Mouse (Mus musculus) midbrain, embryonic 16.5 days (tissue): Measurements from ENCODE around the gene Rsc1a1. TPM values are rescaled to one million over a fixed set of nuclear protein-coding genes. Genes with fewer than 3 reads are reported as not detected.

Source experiments
- ATAC-seq: fragments of 200-750 bp; cut with Nextera tagmentation; 2 replicates; pipeline ENCODE4 v1.8.0; 2017; ENCODE audit warnings: moderate TSS enrichment
- H3K27ac ChIP-seq: fragments of 300-500 bp; sonication (generic); 2 replicates; pipeline ENCODE4 v1.5.1; 2014; ENCODE audit warnings: mild to moderate bottlenecking, low read length, mixed read lengths
- H3K27me3 ChIP-seq: fragments of 300-500 bp; sonication (generic); 2 replicates; pipeline ENCODE4 v1.6.1; 2014; ENCODE audit warnings: low read depth, low read length, mixed read lengths; ENCODE audit not compliant: control insufficient read depth, insufficient read depth
- H3K36me3 ChIP-seq: fragments of 300-500 bp; sonication (generic); 2 replicates; pipeline ENCODE4 v1.6.1; 2014; ENCODE audit warnings: mild to moderate bottlenecking, low read length, moderate library complexity, mixed read lengths; ENCODE audit not compliant: control insufficient read depth, insufficient read depth
- H3K4me1 ChIP-seq: fragments of 300-500 bp; sonication (generic); 2 replicates; pipeline ENCODE4 v1.6.1; 2014; ENCODE audit warnings: mild to moderate bottlenecking, low read length, mixed read lengths; ENCODE audit not compliant: control insufficient read depth, insufficient read depth
- H3K4me2 ChIP-seq: fragments of 300-500 bp; sonication (generic); 2 replicates; pipeline ENCODE4 v1.6.1; 2014; ENCODE audit warnings: mild to moderate bottlenecking, low read length, mixed read lengths
- H3K4me3 ChIP-seq: fragments of 300-500 bp; sonication (generic); 2 replicates; pipeline ENCODE4 v1.5.1; 2014; ENCODE audit warnings: low read depth, mild to moderate bottlenecking, low read length, moderate library complexity, mixed read lengths
- H3K9ac ChIP-seq: fragments of 300-500 bp; sonication (generic); 2 replicates; pipeline ENCODE4 v1.6.1; 2014; ENCODE audit warnings: low read depth, low read length, mixed read lengths
- H3K9me3 ChIP-seq: fragments of 300-500 bp; sonication (generic); replicated peaks from 2 replicates; pipeline ENCODE4 v1.6.1; 2014; ENCODE audit warnings: mild to moderate bottlenecking, low read length, mixed read lengths; ENCODE audit not compliant: control insufficient read depth, poor library complexity, severe bottlenecking
- WGBS: fragments of 180-500 bp; shearing (Covaris S2); extraction: QIAGEN DNeasy Blood & Tissue Kit; methylation state at CpG from one replicate; pipeline ENCODE4 v1.1.7; 2014; 5-methylcytosine and 5-hydroxymethylcytosine counted together
- polyA plus RNA-seq: library from polyadenylated mRNA; unstranded; fragments of >200 nt; fragmentation: Nextera tagmentation; extraction: Ambion mirVana; gene quantifications from 2 replicates; pipeline ENCODE4 v1.2.1, GENCODE M21; 2015

The Rsc1a1 gene
- polyA plus RNA-seq, 1 experiment from 2014 or later: 1.7 TPM

DNA sequence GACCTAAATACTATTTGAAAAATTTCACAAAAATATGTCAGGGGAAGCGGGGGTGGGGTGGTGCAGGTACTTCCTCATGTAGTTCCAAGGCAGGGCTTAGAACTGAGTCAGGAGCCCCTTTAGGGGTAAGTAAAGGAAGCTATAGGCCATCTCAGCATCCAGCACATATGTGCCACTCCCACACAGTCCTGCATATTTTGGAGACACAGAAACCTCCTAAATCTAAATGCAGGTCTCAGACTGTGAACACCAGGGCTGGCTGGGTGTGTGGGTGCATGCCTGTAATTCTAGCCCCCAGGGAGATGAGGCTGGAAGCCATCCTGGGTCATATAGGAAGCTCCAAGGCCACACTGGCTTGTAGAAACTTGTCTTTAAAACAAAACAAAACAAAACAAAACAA, 25.9 kb upstream of the Rsc1a1 start:
- H3K36me3 ChIP-seq: peaks cover 6% of the 10 kb centered on the region
- H3K4me2 ChIP-seq: no peak overlapping the region
- no peaks in the 10 kb centered on the region for H3K4me1 ChIP-seq
- ATAC-seq: no peak
- H3K27ac ChIP-seq: no peak overlapping the region
- H3K27me3 ChIP-seq: no peaks in the 10 kb centered on the region
- H3K9me3 ChIP-seq: no peaks in the 10 kb centered on the region
- no peak overlapping the region for H3K9ac ChIP-seq
- 100% methylated on average over 1 of the region's 1 CpGs for WGBS
- H3K4me3 ChIP-seq: no peak overlapping the region

DNA sequence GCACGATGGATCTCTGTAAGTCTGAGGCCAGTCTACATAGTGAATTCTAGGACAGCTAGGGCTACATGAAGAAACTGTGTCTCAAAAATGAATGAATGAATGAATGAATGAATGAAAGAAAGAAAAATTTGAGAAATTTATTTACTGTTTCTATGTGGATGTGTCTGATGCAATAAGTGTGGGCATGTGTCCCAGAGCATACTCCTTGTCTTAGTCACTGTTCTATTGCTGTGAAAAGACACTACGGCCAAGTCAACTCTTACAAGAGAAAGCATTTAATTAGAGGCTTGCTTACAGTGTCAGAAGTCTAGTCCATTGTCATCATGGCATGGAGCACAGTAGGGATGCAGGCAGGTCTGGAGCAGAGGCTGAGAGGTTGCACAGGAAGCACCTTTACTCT, 23.6 kb upstream of the Rsc1a1 start:
- no peak overlapping the region for H3K4me3 ChIP-seq
- ATAC-seq: no peak
- no peak overlapping the region for H3K27ac ChIP-seq
- WGBS: 95% methylated on average over 2 of the region's 2 CpGs
- H3K9me3 ChIP-seq: no peaks in the 10 kb centered on the region
- H3K27me3 ChIP-seq: no peaks in the 10 kb centered on the region
- no peak overlapping the region for H3K4me2 ChIP-seq
- no peak overlapping the region for H3K9ac ChIP-seq
- peaks cover 20% of the 10 kb centered on the region for H3K36me3 ChIP-seq
- H3K4me1 ChIP-seq: no peaks in the 10 kb centered on the region

DNA sequence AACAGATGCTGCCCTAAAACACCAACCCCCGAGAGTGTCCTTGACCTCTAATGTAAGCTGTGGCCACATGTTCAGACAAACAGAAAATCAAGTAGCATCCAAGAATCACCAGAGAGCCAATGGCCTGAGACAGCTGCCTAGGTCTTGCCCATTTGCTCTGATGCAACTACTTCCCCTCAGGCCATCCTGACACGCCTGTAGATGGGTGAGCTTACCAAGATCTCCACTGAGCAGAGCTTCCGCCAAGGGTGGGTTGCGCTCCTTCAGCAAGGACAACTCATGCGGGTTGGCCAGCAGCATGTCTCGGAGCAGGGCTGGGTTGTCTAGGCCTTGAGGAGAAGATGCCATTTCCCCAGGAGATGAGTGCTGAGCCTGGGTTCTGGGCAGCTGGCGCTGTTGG, 22.6 kb upstream of the Rsc1a1 start:
- Histone ChIP-seq H3K4me1 (no peaks in the 10 kb centered on the region), H3K36me3 (peaks cover 17% of the 10 kb centered on the region), H3K9ac (no peak overlapping the region), H3K4me3 (no peak overlapping the region), H3K9me3 (no peaks in the 10 kb centered on the region), H3K27ac (no peak overlapping the region), H3K4me2 (no peak overlapping the region), H3K27me3 (no peaks in the 10 kb centered on the region)
- 91% methylated on average over 7 of the region's 7 CpGs for WGBS
- ATAC-seq: no peak

DNA sequence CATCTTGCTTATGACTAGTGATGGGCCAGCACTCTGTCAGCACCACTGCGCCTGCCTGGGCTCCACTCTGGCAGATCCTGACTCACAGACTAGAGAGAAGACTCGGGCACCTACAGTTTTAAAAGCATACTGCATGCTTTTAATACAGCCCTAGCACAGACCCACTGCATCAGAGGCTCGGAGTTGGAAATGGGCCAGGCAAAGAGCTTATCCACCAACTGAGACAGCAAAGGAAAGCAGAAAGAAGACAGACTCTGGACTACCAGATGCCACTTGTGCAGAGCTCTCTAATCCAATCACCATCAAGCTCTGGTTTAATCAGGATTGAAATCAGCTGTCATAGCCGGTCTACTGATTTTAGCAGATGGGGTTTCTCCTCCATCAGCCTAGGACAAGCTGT, 19.9 kb upstream of the Rsc1a1 start:
- H3K4me1 ChIP-seq: no peaks in the 10 kb centered on the region
- ATAC-seq: no peak; the same call in 1 of the 2 replicates
- no peaks in the 10 kb centered on the region for H3K9me3 ChIP-seq
- H3K4me3 ChIP-seq: no peak overlapping the region
- H3K36me3 ChIP-seq: peaks cover 18% of the 10 kb centered on the region
- H3K9ac ChIP-seq: no peak overlapping the region
- 60% methylated on average over 4 of the region's 4 CpGs for WGBS
- H3K4me2 ChIP-seq: no peak overlapping the region
- H3K27ac ChIP-seq: no peak overlapping the region
- no peaks in the 10 kb centered on the region for H3K27me3 ChIP-seq

DNA sequence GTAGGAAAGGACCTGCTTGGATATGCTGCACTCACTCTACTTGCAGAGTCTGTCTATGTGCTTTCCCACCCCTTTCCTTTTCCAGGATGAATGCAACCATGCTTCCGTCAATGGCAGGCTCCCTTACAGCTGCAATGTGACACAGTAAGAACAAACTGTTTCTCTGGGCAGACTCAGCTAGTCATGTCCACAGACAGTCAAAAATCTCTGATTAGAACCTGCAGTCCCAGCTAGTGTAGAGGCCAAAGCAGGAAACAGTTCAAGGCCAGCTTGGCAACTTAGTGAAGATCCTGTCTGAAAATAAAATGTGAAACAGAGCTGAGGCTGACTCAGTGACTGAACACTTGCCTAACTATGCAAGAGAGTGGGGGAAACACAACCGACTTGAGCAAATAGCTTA, 19.2 kb upstream of the Rsc1a1 start:
- ATAC-seq: no peak
- Histone ChIP-seq H3K4me1 (no peaks in the 10 kb centered on the region), H3K9me3 (no peaks in the 10 kb centered on the region), H3K27ac (no peak overlapping the region), H3K9ac (no peak overlapping the region), H3K4me3 (no peak overlapping the region), H3K27me3 (no peaks in the 10 kb centered on the region), H3K36me3 (peaks cover 21% of the 10 kb centered on the region), H3K4me2 (no peak overlapping the region)
- WGBS: 90% methylated on average over 2 of the region's 2 CpGs

DNA sequence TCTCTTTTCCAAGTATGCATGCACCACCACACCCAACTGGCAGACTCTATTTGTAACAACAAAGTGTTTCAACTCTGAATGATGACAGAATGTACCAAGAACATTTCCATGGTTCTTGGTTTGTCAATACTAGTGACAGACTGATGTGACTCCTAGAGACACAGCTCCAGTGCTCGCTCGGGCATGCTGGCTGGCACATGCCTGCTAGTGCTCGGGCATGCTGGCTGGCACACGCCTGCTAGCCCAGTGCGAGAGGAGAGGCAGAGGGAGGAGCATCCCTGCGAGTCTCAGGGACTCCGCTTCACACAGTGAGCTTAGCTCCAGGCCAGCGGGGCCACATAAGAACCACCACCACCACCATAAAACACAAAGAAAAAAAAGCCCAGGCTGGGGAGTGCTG, 9.3 kb upstream of the Rsc1a1 start:
- 97% methylated on average over 8 of the region's 8 CpGs for WGBS
- no peak overlapping the region for H3K27ac ChIP-seq
- H3K36me3 ChIP-seq: peaks cover 26% of the 10 kb centered on the region
- no peaks in the 10 kb centered on the region for H3K4me1 ChIP-seq
- H3K9me3 ChIP-seq: no peaks in the 10 kb centered on the region
- H3K27me3 ChIP-seq: no peaks in the 10 kb centered on the region
- no peak for ATAC-seq
- H3K4me3 ChIP-seq: no peak overlapping the region
- no peak overlapping the region for H3K4me2 ChIP-seq
- H3K9ac ChIP-seq: no peak overlapping the region

DNA sequence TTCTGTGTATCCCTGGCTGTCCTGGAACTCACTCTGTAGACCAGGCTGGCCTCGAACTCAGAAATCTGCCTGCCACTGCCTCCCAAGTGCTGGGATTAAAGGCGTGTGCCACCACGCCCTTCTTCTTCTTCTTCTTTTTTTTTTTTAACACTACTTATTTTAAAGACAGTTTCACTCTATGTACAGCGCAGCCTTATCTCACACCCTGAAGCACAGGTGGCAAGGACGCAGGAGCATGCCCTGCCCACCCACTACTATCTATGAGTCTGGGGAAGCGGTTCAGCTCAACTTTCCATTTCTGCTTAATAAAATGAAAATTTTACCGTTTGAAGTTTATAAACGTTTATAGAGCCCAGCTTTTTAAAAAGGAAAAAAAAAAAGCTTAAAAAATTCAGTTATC, 3.1 kb upstream of the Rsc1a1 start:
- 94% methylated on average over 8 of the region's 8 CpGs for WGBS
- no peak overlapping the region for H3K27ac ChIP-seq
- no peaks in the 10 kb centered on the region for H3K9me3 ChIP-seq
- no peaks in the 10 kb centered on the region for H3K27me3 ChIP-seq
- H3K4me2 ChIP-seq: no peak overlapping the region
- H3K36me3 ChIP-seq: peaks cover 31% of the 10 kb centered on the region
- H3K4me3 ChIP-seq: no peak overlapping the region
- no peak for ATAC-seq
- H3K4me1 ChIP-seq: no peaks in the 10 kb centered on the region
- no peak overlapping the region for H3K9ac ChIP-seq

DNA sequence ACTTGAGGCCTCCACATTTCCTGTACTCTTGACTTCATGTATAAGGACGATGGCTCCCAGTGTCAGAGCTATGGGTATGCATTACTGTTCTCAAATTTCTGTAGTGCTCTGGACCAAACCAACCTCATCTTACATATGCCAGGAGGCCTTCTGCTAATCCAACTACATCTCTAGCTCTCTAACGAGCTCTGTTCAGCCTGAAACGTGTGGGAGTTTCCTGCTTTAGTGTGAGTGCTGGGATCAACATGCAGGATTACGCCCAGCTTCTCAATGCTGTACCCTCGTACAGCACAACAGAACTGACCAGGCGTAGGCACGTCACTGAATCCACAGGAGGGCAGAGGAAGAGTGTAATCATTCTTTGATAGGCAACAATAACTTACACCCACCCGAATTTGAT, 1.1 kb upstream of the Rsc1a1 start:
- no peak for ATAC-seq
- Histone ChIP-seq H3K27ac (no peak overlapping the region), H3K9me3 (no peaks in the 10 kb centered on the region), H3K9ac (no peak overlapping the region), H3K4me1 (no peaks in the 10 kb centered on the region), H3K27me3 (no peaks in the 10 kb centered on the region), H3K4me3 (no peak overlapping the region), H3K36me3 (peaks cover 31% of the 10 kb centered on the region), H3K4me2 (no peak overlapping the region)
- 83% methylated on average over 8 of the region's 8 CpGs for WGBS

DNA sequence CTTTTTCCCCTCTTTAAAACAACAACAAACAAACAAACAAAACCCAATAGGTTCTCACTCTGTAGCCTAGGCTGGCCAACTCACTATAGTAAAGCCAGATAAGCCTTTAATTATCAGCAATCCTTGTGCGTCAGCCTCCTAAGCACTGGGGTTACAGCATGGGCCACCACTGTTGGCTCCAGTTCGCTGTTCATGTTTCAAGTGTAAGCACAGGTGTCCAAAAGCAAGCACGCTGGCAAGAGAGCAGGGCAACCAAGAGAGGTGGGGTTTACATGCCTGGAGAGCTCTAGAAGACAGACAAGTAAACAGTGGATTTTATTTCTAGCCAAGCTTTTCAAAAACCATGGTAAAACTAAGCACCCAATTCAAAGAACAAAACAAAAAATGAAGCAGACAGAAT, 694 bp upstream of the Rsc1a1 start:
- no peak overlapping the region for H3K4me3 ChIP-seq
- ATAC-seq: no peak
- H3K4me1 ChIP-seq: no peaks in the 10 kb centered on the region
- H3K27ac ChIP-seq: no peak overlapping the region
- peaks cover 28% of the 10 kb centered on the region for H3K36me3 ChIP-seq
- WGBS: 96% methylated on average over 3 of the region's 3 CpGs
- no peaks in the 10 kb centered on the region for H3K27me3 ChIP-seq
- H3K9me3 ChIP-seq: no peaks in the 10 kb centered on the region
- no peak overlapping the region for H3K9ac ChIP-seq
- no peak overlapping the region for H3K4me2 ChIP-seq
